Mouse (Mus musculus) left cerebral cortex, postnatal 4 days (tissue): Measurements from ENCODE around the gene Gtpbp8. TPM values are rescaled to one million over a fixed set of nuclear protein-coding genes. Genes with fewer than 3 reads are reported as not detected.

ENCODE experiments used
- DNase-seq: peaks from one replicate; pipeline ENCODE4 v3.0.0-alpha.2; 2022
- intact Hi-C: fragments of 180-260 bp; cut with DNase I; formaldehyde crosslinking; loops from one replicate; pipeline ENCODE4 v1.15.1; 2025
- total RNA-seq, 2 experiments: library from RNA; stranded (reverse); gene quantifications; 2 replicates each; pipeline ENCODE4 v1.2.3; 2021

The Gtpbp8 gene
- total RNA-seq, 2 experiments from 2014 or later, result 21.7 to 25.2 TPM

- peak; percentile 66 for DNase-seq
- intact Hi-C loops, result no loop called here
Observed at GRCm38 (mm10) chr16:44691561-44692141, 54.5 kb downstream of the Gtpbp8 start.

GRCm38 (mm10) chr16:44691066-44691465 is 55.1 kb downstream of the Gtpbp8 start:
- DNase-seq, result no peak
- intact Hi-C loops, result no loop called here

- intact Hi-C loops, result no loop called here
Observed at GRCm38 (mm10) chr16:44690501-44690900, 55.7 kb downstream of the Gtpbp8 start.

GRCm38 (mm10) chr16:44688507-44688906 is 57.7 kb downstream of the Gtpbp8 start:
- DNase-seq, result no peak
- intact Hi-C loops, result no loop called here

More at GRCm38 (mm10) chr16:44690501-44690900, 55.7 kb downstream of the Gtpbp8 start:
- DNase-seq, result no peak

GRCm38 (mm10) chr16:44687719-44688420 is 58.3 kb downstream of the Gtpbp8 start:
- no peak for DNase-seq
- intact Hi-C loops, result no loop called here

GRCm38 (mm10) chr16:44686991-44687718 is 59.0 kb downstream of the Gtpbp8 start:
- intact Hi-C loops, result no loop called here
- DNase-seq, result no peak

Other genes starting within 250 kb of the Gtpbp8 start
- 10 to 100 TPM; 20.0 to 22.4 TPM for gene Boc, start 187.5 kb downstream of the Gtpbp8 start, total RNA-seq
- 1 to 10 TPM; 6.1 to 7.1 TPM for gene Nepro, start 22.1 kb downstream of the Gtpbp8 start, total RNA-seq
- gene Cd200r1, start 19.4 kb upstream of the Gtpbp8 start, total RNA-seq, result not detected
- not detected for gene Cd200r4, start 65.4 kb upstream of the Gtpbp8 start, total RNA-seq
- not detected for gene Cd200r2, start 120.7 kb upstream of the Gtpbp8 start, total RNA-seq
- under 1 TPM; 0.26 to 0.78 TPM for gene Cd200r3, start 197.3 kb upstream of the Gtpbp8 start, total RNA-seq